Mouse (Mus musculus) B cell, adult (primary cell): ENCODE results near the gene Cstl1. TPM values are rescaled to one million over a fixed set of nuclear protein-coding genes. Genes with fewer than 3 reads are reported as not detected.

Source experiments
- total RNA-seq: library from RNA; stranded (reverse); gene quantifications from 4 replicates; pipeline ENCODE4 v1.2.4, GENCODE M21; 2023; ENCODE audit not compliant: inconsistent age

Cstl1 gene
- total RNA-seq, result not detected in 4 replicates

GRCm38 (mm10) chr2:148750058-148750457, at the start of gene Cstl1:
Cstl1 (plus strand) TSS chr2:148750358.

GRCm38 (mm10) chr2:148732327-148733000, 17.7 kb upstream of the Cstl1 start, which contains the start of gene Napb:
Napb (minus strand) TSS chr2:148732467.

DNA sequence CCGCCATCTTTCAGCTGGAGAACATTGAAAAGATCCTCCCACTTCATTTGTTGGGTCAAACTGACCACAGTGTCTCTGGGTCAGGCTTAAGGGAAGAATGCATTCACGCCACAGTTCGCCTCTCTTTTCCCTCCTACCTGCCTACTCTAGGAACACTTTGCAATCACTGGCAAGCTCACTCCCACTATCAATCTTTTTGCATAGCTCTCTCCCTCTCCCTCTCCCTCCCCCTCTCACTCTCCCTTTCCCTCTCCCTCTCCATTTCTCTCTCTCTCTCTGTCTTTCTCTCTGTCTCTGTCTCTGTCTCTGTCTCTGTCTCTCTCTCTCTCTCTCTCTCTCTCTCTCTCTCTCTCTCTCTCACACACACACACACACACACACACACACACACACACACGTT, 21.2 kb downstream of the Cstl1 start, which contains the start of gene Cst11:
Cst11 (minus strand) TSS at position 101 of the 400 bp plus-strand sequence.

GRCm38 (mm10) chr2:148781709-148782108, 31.6 kb downstream of the Cstl1 start, which contains the start of gene 8030411F24Rik:
8030411F24Rik (plus strand) TSS chr2:148782009.

DNA sequence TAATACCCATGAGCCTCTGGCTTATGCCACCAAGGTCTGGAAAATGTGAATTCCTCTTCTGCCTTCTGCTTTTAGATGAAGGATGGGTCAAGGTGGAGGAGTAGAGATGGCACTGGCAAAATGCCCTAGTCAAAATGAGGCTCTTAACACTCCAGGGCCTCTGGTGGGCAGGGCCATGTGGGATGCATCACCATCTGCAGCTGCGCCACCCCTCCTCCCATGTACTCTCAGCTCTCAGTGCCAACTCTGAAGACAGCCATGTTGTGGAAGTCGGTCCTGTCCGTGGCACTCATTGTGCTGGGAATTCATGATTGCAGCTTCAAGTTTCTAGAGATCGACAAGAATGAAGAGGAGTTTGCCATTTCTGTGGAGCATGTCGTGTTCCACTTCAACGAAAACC, 39.0 kb downstream of the Cstl1 start, which contains the start of gene Cst12:
Cst12 (plus strand) TSS at position 220 of the 400 bp plus-strand sequence.

GRCm38 (mm10) chr2:148798485-148798884, 48.3 kb downstream of the Cstl1 start, which contains the start of gene Cst8:
Cst8 (plus strand) TSS chr2:148798785.

Other genes starting within 250 kb of the Cstl1 start
- gene Nxt1, start 77.8 kb upstream of the Cstl1 start, total RNA-seq, result 9.2 to 17.2 TPM (median 15.0 TPM) in 4 replicates
- gene Gzf1, start 69.3 kb upstream of the Cstl1 start, total RNA-seq, result 9.4 to 12.7 TPM (median 10.3 TPM) in 4 replicates
- gene Napb, start 17.9 kb upstream of the Cstl1 start, total RNA-seq, result 0.48 to 0.75 TPM (median 0.61 TPM) in 4 replicates
- not detected in 4 replicates for gene Cst11, start 21.1 kb downstream of the Cstl1 start, total RNA-seq
- gene 8030411F24Rik, start 31.7 kb downstream of the Cstl1 start, total RNA-seq, result not detected in 4 replicates
- not detected in 4 replicates for gene Cst12, start 39.0 kb downstream of the Cstl1 start, total RNA-seq
- gene Cst8, start 48.4 kb downstream of the Cstl1 start, total RNA-seq, result not detected in 4 replicates
- not detected in 4 replicates for gene Cst13, start 69.7 kb downstream of the Cstl1 start, total RNA-seq
- not detected in 4 replicates for gene Cst9, start 84.8 kb downstream of the Cstl1 start, total RNA-seq
- gene 9230104L09Rik, start 114.7 kb downstream of the Cstl1 start, total RNA-seq, result not detected in 4 replicates
- 164 to 193 TPM (median 173 TPM) in 4 replicates for gene Cst3, start 125.3 kb downstream of the Cstl1 start, total RNA-seq